Mouse (Mus musculus): ENCODE data around the gene Inpp5d. TPM values are rescaled to one million over a fixed set of nuclear protein-coding genes. Genes with fewer than 3 reads are reported as not detected.

Gene Inpp5d
- polyA plus RNA-seq, 1 experiment from 2014 or later, result 11.1 TPM

- 61% methylated on average over 2 of the region's 2 CpGs for WGBS
- no peaks in the 10 kb centered on the region for H3K4me1 ChIP-seq (ENCODE audit: control insufficient read depth, insufficient read depth, low read length)
- no peak for ATAC-seq (ENCODE audit: low read depth)
- no peak overlapping the region for H3K9ac ChIP-seq (ENCODE audit: low read depth, low read length)
- H3K9me3 ChIP-seq (ENCODE audit: control insufficient read depth, low read length), result no peaks in the 10 kb centered on the region
- H3K4me2 ChIP-seq (ENCODE audit: low read depth, low read length), result no peak overlapping the region
- DNase-seq (ENCODE audit: low spot score), result no peak
- H3K4me3 ChIP-seq (ENCODE audit: low read depth, low read length), result no peak overlapping the region
- H3K27me3 ChIP-seq (replicated peaks; ENCODE audit: control insufficient read depth, insufficient read depth, low read length), result no peaks in the 10 kb centered on the region
- no peaks in the 10 kb centered on the region for H3K36me3 ChIP-seq (ENCODE audit: control insufficient read depth, insufficient read depth, low read length)
- no peak overlapping the region for H3K27ac ChIP-seq (replicated peaks; ENCODE audit: low read depth, low read length)
Measured at GRCm38 (mm10) chr1:87628085-87628484, 8.0 kb downstream of the Inpp5d start.

- no peaks in the 10 kb centered on the region for H3K27me3 ChIP-seq (replicated peaks; ENCODE audit: control insufficient read depth, insufficient read depth, low read length)
- no peak for ATAC-seq (ENCODE audit: low read depth)
- H3K4me1 ChIP-seq (ENCODE audit: control insufficient read depth, insufficient read depth, low read length), result no peaks in the 10 kb centered on the region
- H3K27ac ChIP-seq (replicated peaks; ENCODE audit: low read depth, low read length), result no peak overlapping the region
- no peak overlapping the region for H3K9ac ChIP-seq (ENCODE audit: low read depth, low read length)
- no peaks in the 10 kb centered on the region for H3K9me3 ChIP-seq (ENCODE audit: control insufficient read depth, low read length)
- 79% methylated on average over 10 of the region's 10 CpGs for WGBS
- no peaks in the 10 kb centered on the region for H3K36me3 ChIP-seq (ENCODE audit: control insufficient read depth, insufficient read depth, low read length)
- no peak for DNase-seq (ENCODE audit: low spot score)
- H3K4me3 ChIP-seq (ENCODE audit: low read depth, low read length), result no peak overlapping the region
- no peak overlapping the region for H3K4me2 ChIP-seq (ENCODE audit: low read depth, low read length)
Measured at GRCm38 (mm10) chr1:87631584-87631983, 11.5 kb downstream of the Inpp5d start.

GRCm38 (mm10) chr1:87632163-87632562 is 12.1 kb downstream of the Inpp5d start:
- DNase-seq (ENCODE audit: low spot score), result no peak
- H3K27me3 ChIP-seq (replicated peaks; ENCODE audit: control insufficient read depth, insufficient read depth, low read length), result no peaks in the 10 kb centered on the region
- no peaks in the 10 kb centered on the region for H3K36me3 ChIP-seq (ENCODE audit: control insufficient read depth, insufficient read depth, low read length)
- ATAC-seq (ENCODE audit: low read depth), result no peak
- H3K4me2 ChIP-seq (ENCODE audit: low read depth, low read length), result no peak overlapping the region
- no peak overlapping the region for H3K4me3 ChIP-seq (ENCODE audit: low read depth, low read length)
- H3K27ac ChIP-seq (replicated peaks; ENCODE audit: low read depth, low read length), result no peak overlapping the region
- no peaks in the 10 kb centered on the region for H3K9me3 ChIP-seq (ENCODE audit: control insufficient read depth, low read length)
- no peaks in the 10 kb centered on the region for H3K4me1 ChIP-seq (ENCODE audit: control insufficient read depth, insufficient read depth, low read length)
- 70% methylated on average over 6 of the region's 6 CpGs for WGBS
- H3K9ac ChIP-seq (ENCODE audit: low read depth, low read length), result no peak overlapping the region

GRCm38 (mm10) chr1:87636716-87637117 is 16.6 kb downstream of the Inpp5d start:
- Histone ChIP-seq H3K4me1 (ENCODE audit: control insufficient read depth, insufficient read depth, low read length) (no peaks in the 10 kb centered on the region), H3K4me3 (ENCODE audit: low read depth, low read length) (no peak overlapping the region), H3K9ac (ENCODE audit: low read depth, low read length) (no peak overlapping the region), H3K4me2 (ENCODE audit: low read depth, low read length) (no peak overlapping the region), H3K9me3 (ENCODE audit: control insufficient read depth, low read length) (no peaks in the 10 kb centered on the region), H3K27ac (replicated peaks; ENCODE audit: low read depth, low read length) (no peak overlapping the region), H3K27me3 (replicated peaks; ENCODE audit: control insufficient read depth, insufficient read depth, low read length) (no peaks in the 10 kb centered on the region), H3K36me3 (ENCODE audit: control insufficient read depth, insufficient read depth, low read length) (no peaks in the 10 kb centered on the region)
- ATAC-seq (ENCODE audit: low read depth) (no peak), DNase-seq (ENCODE audit: low spot score) (no peak)
- 85% methylated on average over 11 of the region's 12 CpGs for WGBS

GRCm38 (mm10) chr1:87637121-87637877 is 17.2 kb downstream of the Inpp5d start:
- ATAC-seq (ENCODE audit: low read depth), result 0 out of 2 replicates have a peak, but pooled peaks have one; percentile 18
- Histone ChIP-seq H3K27me3 (replicated peaks; ENCODE audit: control insufficient read depth, insufficient read depth, low read length) (no peaks in the 10 kb centered on the region), H3K9ac (ENCODE audit: low read depth, low read length) (no peak overlapping the region), H3K9me3 (ENCODE audit: control insufficient read depth, low read length) (no peaks in the 10 kb centered on the region), H3K36me3 (ENCODE audit: control insufficient read depth, insufficient read depth, low read length) (no peaks in the 10 kb centered on the region), H3K4me2 (ENCODE audit: low read depth, low read length) (no peak overlapping the region), H3K4me1 (ENCODE audit: control insufficient read depth, insufficient read depth, low read length) (no peaks in the 10 kb centered on the region), H3K4me3 (ENCODE audit: low read depth, low read length) (no peak overlapping the region), H3K27ac (replicated peaks; ENCODE audit: low read depth, low read length) (no peak overlapping the region)
- WGBS, result 78% methylated on average over 4 of the region's 4 CpGs
- DNase-seq (ENCODE audit: low spot score), result peak; percentile 45

GRCm38 (mm10) chr1:87637878-87638600 is 17.9 kb downstream of the Inpp5d start:
- WGBS, result 79% methylated on average over 4 of the region's 4 CpGs
- DNase-seq (ENCODE audit: low spot score) (no peak), ATAC-seq (ENCODE audit: low read depth) (no peak)
- Histone ChIP-seq H3K27me3 (replicated peaks; ENCODE audit: control insufficient read depth, insufficient read depth, low read length) (no peaks in the 10 kb centered on the region), H3K4me1 (ENCODE audit: control insufficient read depth, insufficient read depth, low read length) (no peaks in the 10 kb centered on the region), H3K9me3 (ENCODE audit: control insufficient read depth, low read length) (no peaks in the 10 kb centered on the region), H3K4me3 (ENCODE audit: low read depth, low read length) (no peak overlapping the region), H3K4me2 (ENCODE audit: low read depth, low read length) (no peak overlapping the region), H3K36me3 (ENCODE audit: control insufficient read depth, insufficient read depth, low read length) (no peaks in the 10 kb centered on the region), H3K27ac (replicated peaks; ENCODE audit: low read depth, low read length) (no peak overlapping the region), H3K9ac (ENCODE audit: low read depth, low read length) (no peak overlapping the region)

GRCm38 (mm10) chr1:87639724-87640123 is 19.6 kb downstream of the Inpp5d start:
- WGBS, result 73% methylated on average over 8 of the region's 8 CpGs
- Histone ChIP-seq H3K27ac (replicated peaks; ENCODE audit: low read depth, low read length) (peak overlapping the region; percentile 49), H3K9ac (ENCODE audit: low read depth, low read length) (no peak overlapping the region), H3K9me3 (ENCODE audit: control insufficient read depth, low read length) (no peaks in the 10 kb centered on the region), H3K36me3 (ENCODE audit: control insufficient read depth, insufficient read depth, low read length) (no peaks in the 10 kb centered on the region), H3K27me3 (replicated peaks; ENCODE audit: control insufficient read depth, insufficient read depth, low read length) (no peaks in the 10 kb centered on the region), H3K4me3 (ENCODE audit: low read depth, low read length) (no peak overlapping the region), H3K4me1 (ENCODE audit: control insufficient read depth, insufficient read depth, low read length) (no peaks in the 10 kb centered on the region), H3K4me2 (ENCODE audit: low read depth, low read length) (no peak overlapping the region; the same call in 1 of the 2 replicates)
- DNase-seq (ENCODE audit: low spot score), result no peak
- no peak for ATAC-seq (ENCODE audit: low read depth)

GRCm38 (mm10) chr1:87640165-87640661 is 20.1 kb downstream of the Inpp5d start:
- no peak for ATAC-seq (ENCODE audit: low read depth)
- 51% methylated on average over 17 of the region's 17 CpGs for WGBS

More at GRCm38 (mm10) chr1:87640165-87640661, 20.1 kb downstream of the Inpp5d start:
- no peak overlapping the region for H3K4me3 ChIP-seq (ENCODE audit: low read depth, low read length)
- no peaks in the 10 kb centered on the region for H3K9me3 ChIP-seq (ENCODE audit: control insufficient read depth, low read length)
- H3K9ac ChIP-seq (ENCODE audit: low read depth, low read length), result no peak overlapping the region
- no peak overlapping the region for H3K4me2 ChIP-seq (ENCODE audit: low read depth, low read length)
- H3K4me1 ChIP-seq (ENCODE audit: control insufficient read depth, insufficient read depth, low read length), result no peaks in the 10 kb centered on the region
- no peaks in the 10 kb centered on the region for H3K27me3 ChIP-seq (replicated peaks; ENCODE audit: control insufficient read depth, insufficient read depth, low read length)
- no peaks in the 10 kb centered on the region for H3K36me3 ChIP-seq (ENCODE audit: control insufficient read depth, insufficient read depth, low read length)
- peak; percentile 61 for DNase-seq (ENCODE audit: low spot score)
- H3K27ac ChIP-seq (replicated peaks; ENCODE audit: low read depth, low read length), result peak overlapping the region; percentile 49

Data from embryonic facial prominence, embryonic 14.5 days (tissue).